Mouse (Mus musculus) lung, embryonic 14.5 days (tissue): Measurements from ENCODE around the gene B3gntl1. TPM values are rescaled to one million over a fixed set of nuclear protein-coding genes. Genes with fewer than 3 reads are reported as not detected.

Experiments used
- ATAC-seq: fragments of 200-750 bp; cut with Nextera tagmentation; 2 replicates; pipeline ENCODE4 v1.8.0; 2017; ENCODE audit warnings: mild to moderate bottlenecking, moderate TSS enrichment, moderate library complexity; ENCODE audit not compliant: insufficient read depth
- DNase-seq: peaks from one replicate; pipeline ENCODE4 v3.0.0-alpha.2; 2015
- H3K27ac ChIP-seq: fragments of 300-500 bp; sonication (generic); 2 replicates; pipeline ENCODE4 v1.5.1; 2014; ENCODE audit warnings: low read depth, mild to moderate bottlenecking, moderate library complexity
- H3K27me3 ChIP-seq: fragments of 300-500 bp; sonication (generic); 2 replicates; pipeline ENCODE4 v1.6.1; 2014; ENCODE audit warnings: low read length, control low read depth; ENCODE audit not compliant: insufficient read depth
- H3K36me3 ChIP-seq: fragments of 300-500 bp; sonication (generic); 2 replicates; pipeline ENCODE4 v1.6.1; 2014; ENCODE audit warnings: control low read depth; ENCODE audit not compliant: insufficient read depth
- H3K4me1 ChIP-seq: fragments of 300-500 bp; sonication (generic); 2 replicates; pipeline ENCODE4 v1.6.1; 2014; ENCODE audit warnings: antibody characterized with exemption, control low read depth; ENCODE audit not compliant: insufficient read depth
- H3K4me2 ChIP-seq: fragments of 300-500 bp; sonication (generic); 2 replicates; pipeline ENCODE4 v1.6.1; 2014; ENCODE audit warnings: mild to moderate bottlenecking
- H3K4me3 ChIP-seq: fragments of 300-500 bp; sonication (generic); 2 replicates; pipeline ENCODE4 v1.5.1; 2014; ENCODE audit warnings: low read depth, low read length
- H3K9ac ChIP-seq: fragments of 300-500 bp; sonication (generic); 2 replicates; pipeline ENCODE4 v1.6.1; 2014
- H3K9me3 ChIP-seq: fragments of 300-500 bp; sonication (generic); 2 replicates; pipeline ENCODE4 v1.6.1; 2016; ENCODE audit warnings: low read depth, low read length, control low read depth
- CTCF ChIP-seq: IDR thresholded peaks from 2 replicates; pipeline ENCODE4 v1.5.1; 2016; ENCODE audit warnings: antibody characterized with exemption, low read depth
- WGBS: fragments of 180-500 bp; shearing (Covaris S2); extraction: QIAGEN DNeasy Blood & Tissue Kit; methylation state at CpG from one replicate; pipeline ENCODE4 v1.1.7; 2014; 5-methylcytosine and 5-hydroxymethylcytosine counted together
- polyA plus RNA-seq: library from polyadenylated mRNA; unstranded; fragments of >200 nt; fragmentation: Nextera tagmentation; extraction: Ambion mirVana; gene quantifications from 2 replicates; pipeline ENCODE4 v1.2.1, GENCODE M21; 2014

B3gntl1 gene
- polyA plus RNA-seq, 1 experiment from 2014 or later: 7.3 TPM

- Histone ChIP-seq H3K9ac (no peak overlapping the region), H3K4me3 (no peak overlapping the region), H3K27ac (no peak overlapping the region), H3K4me2 (no peak overlapping the region), H3K4me1 (no peaks in the 10 kb centered on the region), H3K9me3 (no peaks in the 10 kb centered on the region), H3K27me3 (no peaks in the 10 kb centered on the region), H3K36me3 (no peaks in the 10 kb centered on the region)
- DNase-seq (no peak), ATAC-seq (peak; percentile 21; the same call in 1 of the 2 replicates)
- TF ChIP-seq CTCF: no peak
- WGBS: 46% methylated on average over 6 of the region's 6 CpGs
These were observed 12.6 kb upstream of the B3gntl1 start for GRCm38 (mm10) chr11:121685491-121686001.

GRCm38 (mm10) chr11:121683243-121683642, 10.3 kb upstream of the B3gntl1 start:
- Histone ChIP-seq H3K4me2 (no peak overlapping the region), H3K9ac (no peak overlapping the region), H3K27ac (no peak overlapping the region), H3K4me3 (no peak overlapping the region), H3K9me3 (no peaks in the 10 kb centered on the region), H3K36me3 (no peaks in the 10 kb centered on the region), H3K4me1 (no peaks in the 10 kb centered on the region), H3K27me3 (no peaks in the 10 kb centered on the region)
- TF ChIP-seq CTCF: no peak
- DNase-seq (peak; percentile 46), ATAC-seq (no peak)
- 43% methylated on average over 3 of the region's 3 CpGs for WGBS

GRCm38 (mm10) chr11:121680750-121681149, 7.8 kb upstream of the B3gntl1 start:
- peak; percentile 52 for DNase-seq
- no peak for ATAC-seq
- no peaks in the 10 kb centered on the region for H3K9me3 ChIP-seq
- no peak overlapping the region for H3K9ac ChIP-seq
- 72% methylated on average over 5 of the region's 5 CpGs for WGBS
- no peaks in the 10 kb centered on the region for H3K27me3 ChIP-seq
- TF ChIP-seq CTCF: peak; percentile 63
- no peak overlapping the region for H3K4me2 ChIP-seq
- H3K4me1 ChIP-seq: no peaks in the 10 kb centered on the region
- H3K4me3 ChIP-seq: no peak overlapping the region
- H3K27ac ChIP-seq: no peak overlapping the region
- no peaks in the 10 kb centered on the region for H3K36me3 ChIP-seq

- TF ChIP-seq CTCF: no peak
- DNase-seq (no peak), ATAC-seq (no peak)
- H3K4me3 ChIP-seq: no peak overlapping the region
- WGBS: 70% methylated on average over 2 of the region's 2 CpGs
- no peaks in the 10 kb centered on the region for H3K4me1 ChIP-seq
- H3K27me3 ChIP-seq: no peaks in the 10 kb centered on the region
- H3K9ac ChIP-seq: no peak overlapping the region
- H3K36me3 ChIP-seq: no peaks in the 10 kb centered on the region
- H3K27ac ChIP-seq: no peak overlapping the region
- H3K4me2 ChIP-seq: no peak overlapping the region
- no peaks in the 10 kb centered on the region for H3K9me3 ChIP-seq
These were observed 6.6 kb upstream of the B3gntl1 start for GRCm38 (mm10) chr11:121679581-121679980.

- H3K27ac ChIP-seq: no peak overlapping the region
- no peak for TF ChIP-seq CTCF
- no peak overlapping the region for H3K4me3 ChIP-seq
- DNase-seq (no peak), ATAC-seq (no peak)
- 83% methylated on average over 2 of the region's 2 CpGs for WGBS
- H3K9ac ChIP-seq: no peak overlapping the region
- H3K9me3 ChIP-seq: no peaks in the 10 kb centered on the region
- H3K27me3 ChIP-seq: no peaks in the 10 kb centered on the region
- no peak overlapping the region for H3K4me2 ChIP-seq
- no peaks in the 10 kb centered on the region for H3K4me1 ChIP-seq
- no peaks in the 10 kb centered on the region for H3K36me3 ChIP-seq
These were observed 3.9 kb upstream of the B3gntl1 start for GRCm38 (mm10) chr11:121676836-121677235.

GRCm38 (mm10) chr11:121673629-121674028, 676 bp upstream of the B3gntl1 start:
- Histone ChIP-seq H3K4me2 (peak overlapping the region; percentile 73), H3K9me3 (no peaks in the 10 kb centered on the region), H3K4me1 (no peaks in the 10 kb centered on the region), H3K36me3 (peaks cover 6% of the 10 kb centered on the region; the same call in 1 of the 2 replicates), H3K27me3 (no peaks in the 10 kb centered on the region), H3K27ac (peak overlapping the region; percentile 74), H3K4me3 (peak overlapping the region; percentile 69), H3K9ac (peak overlapping the region; percentile 47)
- 67% methylated on average over 7 of the region's 7 CpGs for WGBS
- peak; percentile 7; the same call in 1 of the 2 replicates for ATAC-seq
- TF ChIP-seq CTCF: no peak
- DNase-seq: no peak

GRCm38 (mm10) chr11:121672312-121672989, 502 bp downstream of the B3gntl1 start:
- DNase-seq: peak; percentile 6
- H3K36me3 ChIP-seq: peaks cover 6% of the 10 kb centered on the region; the same call in 1 of the 2 replicates
- under 1% methylated on average over 22 of the region's 22 CpGs for WGBS
- peak; percentile 36; the same call in 1 of the 2 replicates for ATAC-seq
- H3K9me3 ChIP-seq: no peaks in the 10 kb centered on the region
- TF ChIP-seq CTCF: no peak
- peak overlapping the region; percentile 72 for H3K9ac ChIP-seq
- peak overlapping the region; percentile 69 for H3K4me3 ChIP-seq
- H3K27ac ChIP-seq: peak overlapping the region; percentile 92
- peak overlapping the region; percentile 73 for H3K4me2 ChIP-seq
- H3K4me1 ChIP-seq: no peaks in the 10 kb centered on the region
- H3K27me3 ChIP-seq: no peaks in the 10 kb centered on the region
